Mouse (Mus musculus) small intestine, adult 2 months (tissue): ENCODE measurements around the gene Lamtor5.

Source experiments
- CTCF ChIP-seq: fragments of 200-500 bp; IDR thresholded peaks from 2 replicates; pipeline ENCODE4 v1.5.1; 2012; ENCODE audit warnings: low read depth, mild to moderate bottlenecking, control low read depth, inconsistent platforms, low read length, moderate library complexity, mixed read lengths; ENCODE audit not compliant: insufficient replicate concordance, insufficient read length; ENCODE audit errors: extremely low read depth
- POLR2A ChIP-seq: fragments of 200-500 bp; IDR thresholded peaks from 2 replicates; pipeline ENCODE4 v1.6.1; 2012; ENCODE audit warnings: low read depth, mild to moderate bottlenecking, control low read depth, inconsistent platforms, low read length, moderate library complexity

GRCm38 (mm10) chr3:107252035-107252434, 26.6 kb upstream of the Lamtor5 start:
- no peak for TF ChIP-seq CTCF
- TF ChIP-seq POLR2A, result no peak
